In genomic region chr3:96268051-96268775, GRCm38 (mm10) we compare ENCODE assay signal across 8 mouse cellular contexts. TPM values are rescaled to one million over a fixed set of nuclear protein-coding genes. Genes with fewer than 3 reads are reported as not detected.
DNase-seq lines count a peak whose midpoint lies in the region; ATAC-seq lines count a peak whose summit lies in the region.

Hist2h3b (plus strand) TSS chr3:96268654.

- 0 out of 2 replicates have a peak, but pooled peaks cover 2% of the 10 kb centered on the region for H3K4me1 ChIP-seq in hindbrain, embryonic 11.5 days (replicated peaks; ENCODE audit: control insufficient read depth, insufficient read depth, low read length)

- peak within 1 kb of the TSS; percentile 92 for H3K27ac ChIP-seq in hindbrain, embryonic 11.5 days (ENCODE audit: low read depth, low read length)

- 27% methylated on average over 29 of the region's 30 CpGs for WGBS in hindbrain, embryonic 11.5 days

- peak; percentile 73 for ATAC-seq in hindbrain, embryonic 11.5 days (ENCODE audit: low FRiP score)

- DNase-seq in NIH3T3 (ENCODE audit: low read depth): peak; percentile 91
- peak; percentile 87 for DNase-seq in cerebellum, adult 9-11 months
- peak; percentile 60 to 74 for DNase-seq in frontal cortex, postnatal 10 days (ENCODE audit: low spot score in 2 of 2)
- peak; percentile 79 for DNase-seq in hindbrain, embryonic 11.5 days (ENCODE audit: low spot score)
- peak; percentile 75 to 82 for DNase-seq in layer of hippocampus, postnatal 10 days (ENCODE audit: low spot score in 2 of 2)
- peak; percentile 87 for DNase-seq in lung, postnatal 10 days
- peak; percentile 80 for DNase-seq in ovary, postnatal 36 days (ENCODE audit: low spot score)
- DNase-seq in thymus, postnatal 25 days: peak; percentile 85

- peak within 1 kb of the TSS; percentile 56 for H3K4me3 ChIP-seq in hindbrain, embryonic 11.5 days (ENCODE audit: low read depth, low read length)

- H3K36me3 ChIP-seq in hindbrain, embryonic 11.5 days (ENCODE audit: control insufficient read depth, insufficient read depth, low read length): no peaks in the 10 kb centered on the region

- no peaks in the 10 kb centered on the region for H3K27me3 ChIP-seq in hindbrain, embryonic 11.5 days (ENCODE audit: control insufficient read depth, insufficient read depth, low read length)

- H3K4me2 ChIP-seq in hindbrain, embryonic 11.5 days (replicated peaks; ENCODE audit: low read depth, low read length): peak within 1 kb of the TSS; percentile 82

- peak within 1 kb of the TSS; percentile 75 for H3K9ac ChIP-seq in hindbrain, embryonic 11.5 days (ENCODE audit: low read depth, low read length)

- H3K9me3 ChIP-seq in hindbrain, embryonic 11.5 days (ENCODE audit: control insufficient read depth, low read length): no peaks in the 10 kb centered on the region

RNA-seq across cellular contexts. Expression of gene Hist2h3b, which starts in this region (rescaled TPM):
- 61.9 and 71.6 TPM in 2 replicates for polyA plus RNA-seq in hindbrain, embryonic 11.5 days (2014; fragmentation: Nextera tagmentation; extraction: Ambion mirVana)
- 100 to 1,000 TPM; 161 to 165 TPM for total RNA-seq in layer of hippocampus, postnatal 10 days (2021)

Comparison
In these comparisons a context has a peak if more than half of its experiments do, and no peak if none do; other contexts are left out.
1. Peak in every context shown above with its lines: DNase-seq, ATAC-seq, H3K4me3 ChIP-seq and H3K27ac ChIP-seq.